Mouse (Mus musculus) brain, adult 2 months (tissue): ENCODE data around the gene Gpc6.

Experiments
- DNase-seq: peaks from one replicate; pipeline ENCODE4 v3.0.0; 2011; ENCODE audit warnings: low read depth, low spot score

Gene Gpc6

DNA sequence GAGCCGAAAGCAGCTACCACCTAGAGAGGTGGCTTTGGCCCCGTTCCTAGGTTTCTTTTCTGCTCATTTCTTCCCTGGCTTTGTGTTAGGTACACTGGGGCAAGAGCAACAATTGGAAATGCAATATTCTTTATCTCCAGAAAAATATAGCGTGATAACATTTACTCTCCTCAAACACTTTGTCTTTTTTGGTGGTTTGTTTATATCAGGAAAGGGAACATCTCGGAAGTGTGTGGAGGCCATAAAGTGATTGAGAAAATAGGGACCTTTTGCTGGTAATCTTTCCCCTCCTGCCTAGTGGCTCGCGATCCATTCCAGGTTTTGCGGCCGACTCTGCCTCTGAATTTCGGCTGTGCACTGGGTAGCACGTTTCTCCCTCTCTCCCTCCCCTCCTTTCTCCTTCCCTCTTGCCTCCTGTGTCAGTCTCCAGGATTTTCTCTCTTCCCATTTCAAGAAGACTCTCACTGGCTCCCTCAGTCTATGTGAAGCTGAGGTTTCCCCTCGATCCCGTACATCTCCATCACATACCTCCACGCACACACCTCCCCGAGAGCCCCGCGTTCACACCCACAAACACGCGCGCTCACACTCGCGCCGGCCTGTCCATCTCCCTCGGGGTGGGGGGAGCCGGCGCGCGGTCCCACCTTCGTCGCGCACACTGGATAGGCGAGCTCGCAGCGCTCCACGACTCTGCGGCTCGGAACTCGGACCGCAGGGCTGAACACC is at the start of gene Gpc6:
Gpc6 (plus strand) TSS at position 440 of the 726 bp plus-strand sequence.
- peak; percentile 95 for DNase-seq

DNA sequence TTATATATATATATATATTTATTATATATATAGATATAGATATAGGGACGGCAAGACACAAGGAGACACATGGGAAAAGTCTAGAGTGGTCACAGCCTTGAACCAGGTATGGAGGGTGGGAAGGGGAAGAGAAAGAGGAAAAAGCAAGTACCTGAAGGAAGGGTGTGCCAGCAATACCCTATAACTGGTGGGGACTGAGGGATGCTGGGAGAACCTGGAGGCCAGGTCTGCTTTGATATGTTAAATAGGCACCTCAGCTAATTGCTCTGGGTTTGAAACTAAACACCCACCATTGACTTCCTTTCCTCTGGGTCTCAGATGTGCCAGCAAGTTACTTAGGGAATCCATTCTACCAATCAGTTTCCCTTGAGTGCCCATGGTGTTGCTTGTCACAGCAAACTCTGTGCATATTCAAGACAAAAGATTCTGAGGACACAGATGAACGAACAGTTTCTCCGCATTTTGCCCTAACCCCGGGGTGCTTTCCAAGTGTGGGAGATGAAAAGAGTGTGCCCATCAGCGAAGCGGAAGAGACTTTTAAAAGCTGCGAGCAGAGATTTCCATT is 42.6 kb upstream of the Gpc6 start:
- no peak for DNase-seq

DNA sequence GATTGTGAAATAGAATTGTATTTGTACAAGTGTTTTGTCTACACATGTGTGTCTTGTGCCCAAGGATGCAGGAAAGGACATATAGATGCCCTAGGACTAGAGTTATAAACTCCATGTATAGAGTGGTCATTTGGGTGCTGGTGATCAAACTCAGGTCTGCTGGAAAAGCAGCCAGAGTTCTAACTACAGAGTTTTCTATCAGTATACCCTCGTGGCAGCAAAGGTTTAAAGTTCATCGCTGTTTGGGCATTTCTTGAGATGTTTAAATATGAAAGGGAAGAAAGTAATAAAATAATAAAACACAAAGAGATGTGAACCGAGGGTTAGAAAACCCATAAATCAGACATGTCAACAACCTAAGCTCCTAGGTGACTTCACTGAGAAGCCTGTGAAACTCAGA is 30.8 kb upstream of the Gpc6 start:
- no peak for DNase-seq

DNA sequence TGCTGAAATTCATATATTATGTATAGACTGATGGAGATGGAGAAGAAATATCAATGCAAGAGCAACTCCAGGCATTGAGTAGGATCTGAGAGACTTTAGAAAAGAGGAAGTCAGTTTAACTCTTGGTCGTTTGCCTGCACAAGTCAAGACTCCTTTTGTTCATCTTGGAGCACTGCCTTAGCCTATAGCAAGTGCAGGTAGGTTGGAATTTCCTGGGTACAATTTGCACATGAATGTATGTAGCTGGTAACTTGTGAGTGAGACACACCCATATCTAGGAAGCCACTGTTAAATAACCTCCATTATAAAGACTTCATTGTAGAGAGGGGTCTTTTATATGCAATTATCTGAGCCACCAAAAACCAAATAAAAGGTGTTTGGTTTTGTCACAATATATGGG is 27.1 kb upstream of the Gpc6 start:
- DNase-seq, result no peak

DNA sequence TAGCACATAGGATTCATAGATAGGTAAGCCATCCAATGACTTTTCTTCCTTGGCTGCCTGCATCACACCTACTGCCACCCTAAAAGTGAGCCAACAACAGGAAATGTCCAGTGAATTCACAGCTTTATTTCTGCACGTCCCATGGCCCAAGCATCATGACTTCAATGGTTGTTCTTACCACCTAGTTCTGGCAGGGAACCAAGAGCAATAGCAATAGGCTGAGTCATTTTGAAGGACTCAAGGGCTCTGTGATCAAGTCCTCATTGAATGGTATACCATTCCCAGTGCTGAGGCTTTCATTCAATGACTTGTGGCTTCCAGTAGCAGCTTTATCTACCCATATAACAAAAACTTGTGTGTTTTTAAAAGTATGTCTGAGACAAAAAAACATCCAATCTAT is 13.3 kb upstream of the Gpc6 start:
- no peak for DNase-seq

DNA sequence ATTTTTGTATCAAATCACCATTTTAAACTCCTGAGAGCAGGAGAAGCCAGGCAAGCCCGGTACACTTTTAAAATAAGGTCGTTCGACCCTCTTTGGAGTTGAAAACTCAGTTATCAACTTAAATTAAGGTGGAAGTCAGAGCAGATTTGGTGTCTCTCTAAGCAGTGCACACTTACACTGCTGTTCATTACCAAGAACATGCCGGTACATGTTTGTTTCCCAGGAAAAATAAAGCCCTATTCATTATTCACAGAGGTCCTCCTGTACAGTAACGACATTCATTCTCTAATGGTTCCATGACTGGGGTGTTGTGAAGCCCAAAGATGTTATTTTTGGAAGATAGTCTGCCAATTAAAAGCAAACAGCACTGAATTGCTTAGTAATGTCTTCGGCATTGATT is 8.2 kb upstream of the Gpc6 start:
- DNase-seq, result no peak

DNA sequence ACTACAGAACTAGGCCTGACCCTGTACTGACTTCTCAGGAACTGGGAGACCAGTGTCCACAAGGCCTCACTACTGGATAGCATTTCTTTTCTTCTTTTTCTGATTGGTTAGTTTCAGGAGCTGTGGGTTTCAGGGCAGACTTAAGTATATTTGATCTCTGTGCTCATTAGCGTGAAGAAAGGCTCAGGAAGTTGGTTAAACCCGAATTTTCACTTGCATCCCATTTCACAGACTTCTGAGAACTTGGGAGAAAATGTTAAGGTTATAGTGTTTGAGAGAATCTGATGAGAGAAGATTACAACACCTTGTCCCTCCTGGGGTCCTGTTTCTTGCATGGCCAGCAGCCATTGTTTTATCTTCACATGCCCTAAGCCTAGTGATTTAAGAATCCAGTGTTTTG is 849 bp upstream of the Gpc6 start:
- DNase-seq, result no peak

DNA sequence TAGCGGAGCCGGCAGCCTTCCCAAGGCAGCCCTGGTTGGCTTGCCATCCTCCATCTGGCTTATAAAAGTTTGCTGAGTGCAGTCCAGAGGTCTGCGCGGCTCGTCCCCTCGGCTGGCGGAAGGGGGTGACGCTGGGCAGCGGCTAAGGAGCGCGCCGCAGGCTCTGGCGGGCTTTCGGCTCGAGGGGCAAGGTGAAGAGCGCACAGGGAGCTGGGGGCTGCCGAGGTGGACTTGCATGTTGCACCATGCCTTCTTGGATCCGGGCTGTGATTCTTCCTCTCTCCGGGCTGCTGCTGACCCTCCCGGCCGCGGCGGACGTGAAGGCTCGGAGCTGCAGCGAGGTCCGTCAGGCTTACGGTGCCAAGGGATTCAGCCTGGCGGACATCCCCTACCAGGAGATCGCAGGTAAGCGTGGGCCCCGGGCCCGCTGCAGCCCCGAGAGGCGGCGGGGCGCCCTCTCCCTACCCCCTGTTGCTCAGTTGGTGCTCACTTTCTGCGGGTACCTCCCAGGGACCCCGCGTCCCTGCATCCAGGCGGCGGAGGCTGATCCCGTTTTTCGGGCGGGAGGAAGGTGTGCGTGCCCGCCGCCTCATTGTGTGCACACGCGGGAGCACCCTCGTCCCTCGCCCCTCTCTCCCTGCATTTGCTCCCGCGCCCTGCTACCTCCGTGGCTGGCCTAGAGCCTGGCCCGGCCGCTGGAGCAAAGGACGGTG is 732 bp downstream of the Gpc6 start:
- DNase-seq, result peak; percentile 34

DNA sequence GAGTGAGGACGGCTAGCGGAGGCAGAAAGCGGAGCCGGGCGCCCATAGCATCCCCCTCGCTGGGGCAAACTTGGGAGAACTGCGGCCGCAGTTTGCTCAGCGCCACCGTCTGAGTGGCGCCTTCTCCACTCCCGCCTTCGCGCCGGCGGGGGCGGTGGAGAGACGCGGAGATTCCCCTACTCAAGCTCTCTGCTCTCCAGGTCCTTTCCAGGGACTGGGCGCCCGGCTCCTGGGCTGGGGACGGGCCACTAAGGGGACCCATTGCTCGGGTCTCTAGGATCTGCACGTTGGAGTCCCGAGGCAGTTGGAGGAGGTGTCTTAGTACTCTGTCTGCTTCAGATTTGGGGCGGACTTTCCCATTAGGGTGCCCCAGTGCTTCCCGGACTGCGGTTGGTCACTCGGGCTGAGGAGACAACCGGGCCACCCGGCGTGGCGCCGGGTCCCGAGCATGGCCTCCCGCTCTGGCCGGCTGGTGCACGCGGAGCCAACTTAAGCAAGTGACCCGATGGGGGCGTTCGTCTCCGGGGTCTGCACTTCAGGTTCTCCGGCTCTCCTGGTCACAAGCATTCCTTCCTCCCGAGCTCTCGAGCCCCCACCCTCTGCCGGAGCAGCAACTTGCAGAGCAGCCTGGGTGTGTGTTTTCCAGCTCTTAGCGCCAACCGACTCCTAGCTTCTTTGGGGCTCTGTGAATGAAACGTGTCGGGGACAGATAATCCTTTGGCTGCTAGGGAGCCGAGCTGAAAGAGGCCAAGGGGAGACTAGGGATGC is 1.5 kb downstream of the Gpc6 start:
- DNase-seq, result peak; percentile 83

DNA sequence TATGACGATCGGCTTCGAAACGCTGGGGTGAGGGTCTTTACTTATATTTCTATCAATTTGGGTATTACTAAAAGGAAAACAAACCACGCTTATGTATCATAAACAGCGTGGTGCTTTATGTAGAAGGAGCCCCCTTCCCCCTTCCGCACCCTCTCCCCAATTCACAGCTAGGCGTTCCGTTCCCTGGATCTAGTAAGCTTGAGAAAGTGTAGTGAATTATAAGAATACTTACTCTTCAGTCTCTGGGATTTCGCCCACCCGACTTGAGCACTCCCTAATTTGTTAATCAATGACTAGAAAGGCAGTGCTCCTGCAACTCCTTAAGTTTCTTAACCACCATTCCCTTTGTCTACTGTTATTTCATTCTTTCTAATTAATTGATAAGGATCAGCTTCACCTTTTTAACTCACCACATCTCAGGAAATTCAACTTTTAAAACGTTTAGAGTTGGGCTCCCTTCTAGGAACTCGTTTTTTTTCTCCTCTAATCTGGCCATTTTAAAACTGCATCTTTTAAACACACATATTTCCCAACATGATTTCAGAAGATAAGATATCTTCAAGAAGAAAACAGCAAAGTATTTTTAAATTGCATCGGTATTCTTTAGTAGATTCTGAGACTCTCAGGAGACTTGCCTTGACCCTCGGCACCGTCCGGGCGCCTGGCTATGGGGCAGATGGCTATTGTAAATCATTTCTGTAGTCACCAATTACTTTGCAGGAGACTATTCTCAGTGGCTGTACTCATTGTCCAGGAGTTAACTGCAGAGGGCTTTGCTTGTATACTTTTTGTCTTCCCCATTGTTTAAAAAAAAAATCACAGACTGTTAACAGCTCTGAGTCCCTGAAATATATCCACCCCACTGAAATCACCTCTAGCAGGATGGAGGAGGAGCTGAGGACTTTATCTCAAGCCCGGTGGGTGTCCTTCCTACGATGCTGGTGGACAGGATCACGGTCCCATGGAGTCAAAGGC is 2.5 kb downstream of the Gpc6 start:
- DNase-seq, result no peak

DNA sequence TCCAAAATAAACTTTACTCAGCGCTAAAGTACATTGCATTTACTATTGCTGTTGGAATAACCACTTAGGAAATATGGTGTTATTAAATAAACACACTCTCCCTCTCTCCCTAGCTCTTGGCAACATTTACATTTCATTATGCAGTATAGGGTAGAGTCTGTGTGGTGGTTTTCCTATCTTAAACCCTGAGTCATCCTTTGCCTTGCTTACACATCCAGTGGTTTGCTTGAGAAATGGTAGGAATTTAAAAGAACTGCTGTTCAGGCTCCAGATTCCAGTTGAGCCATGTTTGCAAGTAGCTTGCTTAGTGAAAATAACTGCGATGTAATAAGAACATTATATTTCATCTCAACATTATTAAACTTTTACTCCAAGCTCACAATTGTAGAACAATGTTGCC is 3.3 kb downstream of the Gpc6 start:
- DNase-seq, result no peak

DNA sequence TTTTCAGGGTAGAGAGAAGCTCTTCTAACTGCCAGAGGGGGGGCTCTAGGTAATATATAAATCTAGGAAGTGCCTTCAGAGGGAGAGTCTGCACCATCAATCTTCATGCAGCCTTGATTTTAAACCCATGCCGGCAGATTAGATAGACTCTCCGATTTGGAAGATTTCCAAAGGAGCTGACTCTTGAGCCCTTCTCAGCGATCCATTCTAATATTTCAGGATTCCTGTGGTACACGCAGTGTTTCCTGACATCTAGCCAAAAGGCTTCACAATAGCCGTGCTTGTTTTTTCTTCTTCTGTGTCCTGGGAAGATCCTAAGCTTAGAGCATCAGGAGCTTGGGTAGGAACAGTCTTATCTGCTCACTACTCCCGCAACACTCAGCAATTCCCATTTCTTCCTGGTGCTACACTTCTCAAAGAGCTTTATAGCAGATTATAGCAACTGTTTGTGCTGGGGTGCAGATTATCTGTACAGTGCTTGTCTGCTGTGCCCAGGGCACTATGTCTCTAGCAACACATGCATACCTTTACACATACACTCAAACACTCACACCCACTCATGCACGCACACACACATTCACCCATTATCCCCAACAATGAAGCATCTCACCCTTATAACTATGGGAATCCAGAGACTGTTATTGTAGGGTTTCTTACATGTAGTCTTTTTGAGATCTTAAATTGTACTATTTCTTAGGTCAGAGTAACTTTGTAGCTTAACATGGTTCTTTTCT is 3.8 kb downstream of the Gpc6 start:
- no peak for DNase-seq

DNA sequence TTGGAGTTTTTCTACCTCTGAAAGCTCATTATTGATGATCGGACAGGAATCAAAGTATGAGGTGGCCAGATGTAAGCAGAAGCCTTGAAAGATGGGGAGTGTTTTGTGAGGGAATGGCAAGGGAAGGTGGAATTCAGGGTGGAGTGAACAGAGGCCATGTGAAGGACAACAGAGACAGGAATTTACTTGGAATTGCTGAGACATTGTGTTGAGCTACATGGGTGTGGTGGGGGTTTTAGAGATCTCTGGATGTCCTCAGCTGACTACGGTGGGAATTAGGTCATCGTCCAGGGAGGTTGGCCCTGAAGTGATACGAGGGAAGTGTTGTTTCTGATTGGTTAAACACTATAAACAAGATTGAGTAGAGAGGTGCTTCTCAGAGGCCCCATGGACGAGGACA is 8.7 kb downstream of the Gpc6 start:
- no peak for DNase-seq

DNA sequence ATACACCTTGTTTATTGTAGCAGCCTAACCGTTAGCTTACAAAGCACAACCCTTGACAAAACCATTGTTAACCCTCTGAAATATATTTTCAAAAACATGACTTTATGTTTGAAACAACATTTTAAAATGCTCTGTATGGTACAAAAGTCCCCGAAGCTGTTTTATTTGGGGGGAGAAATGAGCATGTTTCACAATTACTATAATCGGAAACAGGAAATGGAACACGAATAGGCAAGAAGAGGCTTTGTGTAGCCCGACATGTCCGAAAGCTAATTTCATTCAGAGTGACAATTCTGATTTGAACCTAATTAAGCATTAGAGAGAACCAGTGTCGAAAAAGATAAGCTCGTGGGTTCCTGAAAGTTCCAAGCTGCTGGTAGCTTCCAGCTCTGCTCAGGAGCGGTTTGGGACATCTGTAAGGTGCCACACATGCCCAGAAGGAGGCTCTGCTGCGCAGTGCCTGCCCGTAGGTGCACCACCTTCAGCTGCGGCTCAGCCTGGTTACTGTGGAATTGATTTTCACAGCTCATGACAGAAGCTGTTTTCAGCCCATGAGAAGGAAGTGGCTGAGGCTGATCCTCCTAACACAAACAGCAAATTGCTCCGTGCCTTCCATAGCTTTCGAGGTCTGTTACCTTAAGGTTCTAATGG is 12.9 kb downstream of the Gpc6 start:
- peak; percentile 64 for DNase-seq

DNA sequence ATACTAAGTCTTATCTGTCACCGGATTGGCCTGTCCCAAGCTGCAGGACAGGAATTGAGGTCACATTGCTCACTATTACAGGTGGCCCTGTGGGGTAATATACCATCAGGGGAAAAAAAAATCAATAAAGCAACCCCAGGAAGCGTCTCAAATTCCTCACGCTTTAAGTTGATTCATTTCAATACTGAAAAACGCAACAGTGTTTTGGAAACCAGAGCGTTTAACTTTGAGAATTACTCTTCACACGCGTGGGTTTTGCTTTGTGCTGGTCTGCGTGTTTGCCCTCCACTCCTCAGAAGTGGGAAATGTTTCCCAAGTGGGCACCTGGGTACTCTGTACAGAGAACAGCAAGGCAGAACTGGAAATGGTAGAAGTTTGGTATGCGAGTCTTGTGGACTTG is 13.6 kb downstream of the Gpc6 start:
- DNase-seq, result no peak

DNA sequence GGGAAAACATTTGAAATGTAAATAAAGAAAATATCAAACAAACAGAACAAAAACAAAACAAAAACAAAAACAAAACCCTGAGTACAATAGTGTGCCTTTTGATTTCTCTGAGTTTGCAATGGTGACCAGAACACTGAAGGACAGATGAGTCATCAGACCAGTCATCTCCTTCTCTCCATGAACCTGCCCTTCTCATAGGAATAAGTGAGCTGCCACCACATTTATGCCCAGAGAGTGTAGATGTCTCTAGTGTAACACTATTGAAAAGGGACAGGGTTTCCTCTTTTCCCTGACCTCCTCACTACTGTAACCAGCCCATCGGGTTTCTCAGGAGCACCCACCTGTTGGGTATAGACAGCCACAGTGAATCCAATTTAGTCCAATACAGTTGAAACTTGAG is 14.4 kb downstream of the Gpc6 start:
- no peak for DNase-seq

DNA sequence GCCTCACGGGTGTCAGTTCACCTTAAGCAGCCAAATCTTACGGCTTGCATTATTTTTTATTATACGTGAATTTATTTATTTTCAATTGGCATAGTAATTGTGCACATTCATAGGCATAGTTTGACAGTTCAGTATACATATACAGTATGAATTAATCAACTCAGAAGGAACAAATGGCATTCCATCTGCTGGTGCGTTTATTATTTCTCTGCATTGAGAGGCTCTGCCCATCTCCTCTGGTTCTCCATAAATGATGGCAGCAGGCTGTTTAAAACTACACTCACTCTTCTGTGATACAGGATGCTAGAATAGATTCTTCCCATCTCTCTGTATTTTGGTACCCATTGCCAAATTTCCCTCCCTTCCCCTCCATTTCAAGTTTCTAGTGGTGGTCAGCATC is 16.7 kb downstream of the Gpc6 start:
- no peak for DNase-seq

DNA sequence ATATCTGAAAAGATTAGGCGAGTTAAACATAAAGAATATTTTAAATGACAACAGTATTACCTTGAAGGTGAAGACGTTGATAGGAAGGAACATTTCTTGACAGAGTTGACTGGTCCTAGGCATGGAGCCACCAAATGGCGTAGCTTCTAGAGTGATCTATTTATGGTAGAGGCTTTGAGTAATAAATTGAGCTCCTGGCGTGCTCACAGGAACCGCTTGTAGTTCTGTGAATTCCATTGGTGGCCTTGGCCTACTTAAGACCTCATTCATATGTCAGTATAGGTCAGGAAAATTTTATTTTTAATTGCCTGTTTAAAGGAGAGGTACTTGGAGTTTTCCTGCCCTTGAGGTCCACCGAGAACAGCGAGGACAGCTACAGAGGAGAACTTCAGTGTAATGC is 18.6 kb downstream of the Gpc6 start:
- no peak for DNase-seq

DNA sequence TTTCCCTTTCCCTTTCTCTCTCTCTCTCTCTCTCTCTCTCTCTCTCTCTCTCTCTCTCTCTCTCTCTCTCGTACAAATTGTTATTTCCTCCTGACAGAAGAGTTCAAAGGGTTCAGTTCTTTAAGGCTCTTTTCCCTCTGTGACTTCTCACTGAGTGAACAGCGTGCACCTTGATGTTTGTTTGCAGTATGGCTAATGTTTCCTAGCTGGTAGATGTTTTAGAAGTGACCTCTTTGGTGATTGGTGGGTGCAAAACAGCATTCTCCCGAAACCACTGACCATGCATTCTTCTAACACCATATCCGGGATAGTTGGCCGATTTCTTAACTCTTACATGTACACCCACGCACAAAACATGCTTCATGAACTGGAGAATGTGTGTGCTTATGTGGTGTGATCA is 20.9 kb downstream of the Gpc6 start:
- no peak for DNase-seq

DNA sequence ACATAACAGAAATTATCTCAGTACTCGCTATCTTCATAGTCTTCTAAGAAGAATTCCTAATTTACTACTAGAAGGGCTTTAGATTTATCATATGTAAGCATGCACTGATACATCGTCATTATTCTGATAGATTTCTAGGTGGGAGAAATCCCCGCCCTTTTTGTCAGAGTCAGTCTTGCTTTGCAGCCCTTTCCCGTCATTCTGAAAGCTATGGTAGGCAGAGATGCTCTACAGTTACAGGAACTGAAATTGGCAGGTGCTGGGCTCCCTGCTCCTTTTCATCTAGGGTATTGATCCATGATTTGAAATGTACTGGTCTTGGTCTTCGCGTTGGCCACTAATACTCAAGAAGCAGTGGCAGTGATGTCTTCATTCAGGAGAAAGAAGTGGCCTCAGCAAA is 22.3 kb downstream of the Gpc6 start:
- no peak for DNase-seq
